18 mouse cellular contexts compared by ENCODE assay signal in the genomic region with DNA sequence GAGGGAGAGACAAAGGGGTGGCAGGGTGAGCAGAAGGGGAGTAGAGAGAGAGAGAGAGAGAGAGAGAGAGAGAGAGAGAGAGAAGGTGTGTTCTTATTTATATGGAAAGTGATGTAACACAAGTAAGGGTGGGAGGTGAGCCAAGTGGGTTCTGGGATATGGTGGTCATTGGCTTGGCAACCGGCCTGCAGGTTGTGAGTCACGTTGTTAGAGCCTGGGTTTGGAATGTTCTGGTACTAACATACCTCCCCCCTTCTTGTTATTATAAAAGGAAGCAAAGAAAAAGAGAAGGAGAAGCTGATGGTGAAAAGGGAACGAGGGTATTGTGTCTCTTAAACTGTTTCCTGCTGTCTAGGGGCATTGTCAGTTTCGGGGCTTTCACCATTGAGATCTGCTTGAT.
"Had no signal": no experiment of that assay in that cellular context is flagged by ENCODE, and none has a peak within 500 bp of the region (broad histone marks: within the 10 kb centered on the region; RNA-seq: fewer than 3 reads in every experiment).

No protein-coding gene starts in this region.

- ATAC-seq: liver, embryonic 12.5 days had no signal

- H3K27ac ChIP-seq: layer of hippocampus, adult 2 months; liver, embryonic 12.5 days; midbrain, embryonic 10.5 days; neural tube, embryonic 15.5 days; stomach, embryonic 15.5 days had no signal

- H3K4me3 ChIP-seq: layer of hippocampus, adult 2 months; liver, embryonic 12.5 days; midbrain, embryonic 10.5 days; myocyte; neural tube, embryonic 15.5 days; stomach, embryonic 15.5 days had no signal

- H3K4me1 ChIP-seq: liver, embryonic 12.5 days; midbrain, embryonic 10.5 days; neural tube, embryonic 15.5 days; stomach, embryonic 15.5 days had no signal

- H3K9me3 ChIP-seq: midbrain, embryonic 10.5 days; stomach, embryonic 15.5 days had no signal

- H3K36me3 ChIP-seq: liver, embryonic 12.5 days; midbrain, embryonic 10.5 days; neural tube, embryonic 15.5 days; stomach, embryonic 15.5 days had no signal

- DNase-seq: kidney, adult 9 months; kidney, postnatal 10 days; kidney, postnatal 4 days; left cerebral cortex, postnatal 4 days; lung, embryonic 14.5 days; lung, postnatal 10 days; midbrain, embryonic 14.5 days; retina, postnatal 1 day; right cerebral cortex, postnatal 4 days; spleen, adult 18-20 months; thymus, adult 2 months; thymus, postnatal 25 days had no signal

- H3K27me3 ChIP-seq: liver, embryonic 12.5 days; stomach, embryonic 15.5 days had no signal
